Mouse (Mus musculus) midbrain, embryonic 12.5 days (tissue): ENCODE measurements around the gene Abcc5. TPM values are rescaled to one million over a fixed set of nuclear protein-coding genes. Genes with fewer than 3 reads are reported as not detected.

ENCODE experiments used
- polyA plus RNA-seq: library from polyadenylated mRNA; unstranded; fragments of >200 nt; fragmentation: Nextera tagmentation; extraction: Ambion mirVana; gene quantifications from 2 replicates; pipeline ENCODE4 v1.2.1, GENCODE M21; 2016

Abcc5 gene
- polyA plus RNA-seq, 1 experiment from 2014 or later, result 122 TPM

Other genes starting within 250 kb of the Abcc5 start
- 1.3 and 1.6 TPM in 2 replicates for gene Map6d1, start 185.0 kb downstream of the Abcc5 start, polyA plus RNA-seq
- gene Parl, start 124.0 kb downstream of the Abcc5 start, polyA plus RNA-seq, result 95.0 and 95.2 TPM in 2 replicates
- gene Cyp2ab1, start 101.0 kb downstream of the Abcc5 start, polyA plus RNA-seq, result not detected in 2 replicates
- gene Eif2b5, start 72.4 kb upstream of the Abcc5 start, polyA plus RNA-seq, result 120 and 136 TPM in 2 replicates
- gene Dvl3, start 90.6 kb upstream of the Abcc5 start, polyA plus RNA-seq, result 49.1 and 52.6 TPM in 2 replicates
- 906 and 914 TPM in 2 replicates for gene Ap2m1, start 109.1 kb upstream of the Abcc5 start, polyA plus RNA-seq
- gene Abcf3, start 122.2 kb upstream of the Abcc5 start, polyA plus RNA-seq, result 76.5 and 77.9 TPM in 2 replicates
- gene Vwa5b2, start 163.1 kb upstream of the Abcc5 start, polyA plus RNA-seq, result 6.0 and 7.5 TPM in 2 replicates
- gene Eef1akmt4, start 185.2 kb upstream of the Abcc5 start, polyA plus RNA-seq, result 19.0 and 22.1 TPM in 2 replicates
- 0.45 TPM in 1 of 2 replicates, not detected in the other for gene Gm49333, start 185.2 kb upstream of the Abcc5 start, polyA plus RNA-seq
- 42.6 TPM in 2 replicates for gene Alg3, start 185.3 kb upstream of the Abcc5 start, polyA plus RNA-seq
- gene Camk2n2, start 194.9 kb upstream of the Abcc5 start, polyA plus RNA-seq, result 8.8 and 9.8 TPM in 2 replicates
- 7.8 and 9.7 TPM in 2 replicates for gene Ece2, start 203.4 kb upstream of the Abcc5 start, polyA plus RNA-seq
- 432 and 443 TPM in 2 replicates for gene Psmd2, start 225.3 kb upstream of the Abcc5 start, polyA plus RNA-seq
- 191 and 210 TPM in 2 replicates for gene Eif4g1, start 241.9 kb upstream of the Abcc5 start, polyA plus RNA-seq